Mouse (Mus musculus) adrenal gland, adult 10 weeks (tissue): ENCODE data around the gene Tmem230. TPM values are rescaled to one million over a fixed set of nuclear protein-coding genes. Genes with fewer than 3 reads are reported as not detected.

Experiments used
- polyA plus RNA-seq: library from polyadenylated mRNA; stranded (reverse); fragments of 350-450 nt; fragmentation: Illumina TruSeq; extraction: RNeasy Lipid Tissue Mini Kit (QIAGEN cat#74804); gene quantifications from one replicate; pipeline ENCODE4 v1.2.3, GENCODE M21; 2014; ENCODE audit warnings: low read depth, low replicate concordance

Gene Tmem230
- 116 TPM for polyA plus RNA-seq

GRCm38 (mm10) chr2:132247539-132248313 is at the start of gene Tmem230:
Gene Tmem230 (minus strand): TSS chr2:132247807.

GRCm38 (mm10) chr2:132262879-132263398 is 15.3 kb upstream of the Tmem230 start, which contains the start of gene Cds2:
Gene Cds2 (plus strand): TSS chr2:132263148.

GRCm38 (mm10) chr2:132252542-132253528 is 5.2 kb upstream of the Tmem230 start, which contains the start of gene Pcna:
Gene Pcna (minus strand): TSS chr2:132253314.

Other genes starting within 250 kb of the Tmem230 start
- gene Rassf2, start 217.5 kb downstream of the Tmem230 start, polyA plus RNA-seq: 4.2 TPM
- 133 TPM for gene Slc23a2, start 102.7 kb downstream of the Tmem230 start, polyA plus RNA-seq
- 246 TPM for gene Pcna, start 5.5 kb upstream of the Tmem230 start, polyA plus RNA-seq
- 34.4 TPM for gene Cds2, start 15.3 kb upstream of the Tmem230 start, polyA plus RNA-seq
- gene Prokr2, start 137.6 kb upstream of the Tmem230 start, polyA plus RNA-seq: not detected